Mouse (Mus musculus) heart, embryonic 10.5 days (tissue): Measurements from ENCODE around the gene Unc13a. TPM values are rescaled to one million over a fixed set of nuclear protein-coding genes. Genes with fewer than 3 reads are reported as not detected.

Experiments
- DNase-seq: peaks from one replicate; pipeline ENCODE4 v3.0.0-alpha.2; 2017; ENCODE audit warnings: low spot score
- H3K27ac ChIP-seq: fragments of 300-500 bp; sonication (generic); 2 replicates; pipeline ENCODE4 v1.5.1; 2016; ENCODE audit warnings: mild to moderate bottlenecking
- H3K27me3 ChIP-seq: fragments of 300-500 bp; sonication (generic); 2 replicates; pipeline ENCODE4 v1.6.1; 2016; ENCODE audit warnings: mild to moderate bottlenecking; ENCODE audit not compliant: poor library complexity, insufficient read depth, severe bottlenecking
- H3K36me3 ChIP-seq: fragments of 300-500 bp; sonication (generic); 2 replicates; pipeline ENCODE4 v1.6.1; 2016; ENCODE audit warnings: mild to moderate bottlenecking, moderate library complexity
- H3K4me1 ChIP-seq: fragments of 300-500 bp; sonication (generic); 2 replicates; pipeline ENCODE4 v1.6.1; 2016; ENCODE audit warnings: mild to moderate bottlenecking
- H3K4me3 ChIP-seq: fragments of 300-500 bp; sonication (generic); 2 replicates; pipeline ENCODE4 v1.5.1; 2016; ENCODE audit warnings: mild to moderate bottlenecking, moderate library complexity
- H3K9me3 ChIP-seq: fragments of 300-500 bp; sonication (generic); 2 replicates; pipeline ENCODE4 v1.6.1; 2016; ENCODE audit warnings: mild to moderate bottlenecking, moderate library complexity
- WGBS: fragments of 180-500 bp; shearing (Covaris S2); methylation state at CpG from one replicate; pipeline ENCODE4 v1.1.7; 2016; 5-methylcytosine and 5-hydroxymethylcytosine counted together
- polyA plus RNA-seq: library from polyadenylated mRNA; unstranded; fragments of >200 nt; fragmentation: Nextera tagmentation; extraction: Ambion mirVana; gene quantifications from 2 replicates; pipeline ENCODE4 v1.2.1, GENCODE M21; 2016

Unc13a gene
- polyA plus RNA-seq, 1 experiment from 2014 or later, result 0.48 TPM

DNA sequence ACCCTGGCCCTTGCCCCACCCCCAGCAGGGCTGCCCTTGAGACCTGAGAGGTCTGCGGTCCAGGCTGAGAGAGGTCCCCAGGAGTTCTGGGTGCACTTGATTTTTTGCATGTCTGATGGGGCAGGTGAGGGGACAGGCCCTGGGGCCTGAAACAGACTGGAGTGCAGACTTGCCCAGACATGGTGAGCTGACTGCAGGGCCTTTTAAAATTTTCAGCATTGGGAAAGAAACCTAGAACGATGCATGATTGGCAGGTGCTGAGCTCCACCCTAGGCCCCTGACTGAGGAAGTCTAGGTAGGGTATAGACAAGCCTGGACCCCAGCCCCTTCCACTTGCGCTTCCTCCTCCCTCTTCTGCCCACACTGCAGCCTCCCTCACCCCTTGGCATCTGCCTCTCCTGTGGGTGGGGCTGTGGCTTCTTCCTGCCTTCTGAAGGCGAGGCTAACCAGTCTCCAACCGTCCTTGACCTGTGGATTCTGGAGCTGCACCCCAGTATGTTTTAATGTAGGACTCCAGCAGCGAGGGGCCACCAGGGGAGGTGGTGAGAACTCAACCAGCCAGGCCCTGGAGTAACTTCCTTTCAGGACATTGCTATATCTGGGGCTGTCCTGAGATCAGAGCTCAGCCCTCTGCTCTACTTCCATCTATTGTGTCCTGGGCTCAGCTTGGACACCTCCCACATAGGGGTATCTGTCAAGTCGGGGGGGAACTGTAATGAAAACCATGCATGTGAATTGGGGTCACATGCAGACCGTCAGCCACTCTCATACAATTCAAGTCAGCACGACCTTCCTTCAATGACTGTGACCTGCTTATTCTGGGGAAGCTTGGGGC, 44.1 kb downstream of the Unc13a start:
- Histone ChIP-seq H3K36me3 (peaks cover 35% of the 10 kb centered on the region), H3K27me3 (peaks cover 30% of the 10 kb centered on the region), H3K4me3 (peak overlapping the region; percentile 8; the same call in 1 of the 2 replicates), H3K27ac (peak overlapping the region; percentile 87; the same call in 1 of the 2 replicates), H3K9me3 (peaks cover 17% of the 10 kb centered on the region), H3K4me1 (peaks cover 33% of the 10 kb centered on the region)
- WGBS, result 48% methylated on average over 9 of the region's 9 CpGs
- DNase-seq, result no peak

DNA sequence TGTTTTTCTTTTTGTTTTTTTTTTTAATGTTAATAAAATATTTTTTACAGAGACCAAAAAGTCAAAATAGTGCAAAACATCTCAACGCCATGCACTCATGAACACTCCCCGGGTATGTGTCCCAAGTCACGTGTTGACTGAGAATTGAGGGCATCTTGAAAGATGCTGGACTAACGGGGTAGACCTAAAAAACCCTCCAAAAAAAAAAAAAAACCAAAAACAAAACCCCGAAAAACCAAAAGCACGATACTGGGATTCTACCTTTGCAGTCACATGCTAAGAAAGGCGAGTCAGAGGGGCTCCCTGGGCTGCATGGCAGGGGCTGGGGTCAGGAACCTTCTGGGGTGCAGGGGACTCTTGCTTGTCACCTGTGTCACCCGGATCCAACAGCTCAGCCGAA, 44.8 kb downstream of the Unc13a start:
- no peak overlapping the region for H3K27ac ChIP-seq
- 81% methylated on average over 9 of the region's 9 CpGs for WGBS
- peaks cover 42% of the 10 kb centered on the region for H3K36me3 ChIP-seq

DNA sequence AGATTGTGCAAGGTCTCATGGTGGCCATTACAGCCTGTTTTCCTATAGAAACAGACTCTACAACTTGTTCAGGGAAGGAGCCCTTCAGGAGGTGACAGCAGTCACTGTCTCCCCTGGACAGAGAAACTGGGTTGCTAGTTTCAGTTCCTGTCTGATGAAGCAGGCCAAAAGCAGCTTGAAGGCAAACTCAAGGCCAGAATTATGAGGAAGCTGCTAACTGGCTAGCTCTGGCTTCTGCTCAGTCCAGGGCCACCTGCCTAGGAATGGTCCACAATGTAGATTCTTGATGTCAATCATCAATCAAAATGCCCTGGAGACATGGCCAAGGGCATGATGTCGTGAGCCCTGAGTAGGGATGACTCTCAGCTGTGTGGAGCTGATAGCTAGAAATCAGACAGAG, 46.5 kb downstream of the Unc13a start:
- DNase-seq, result no peak
- peaks cover 58% of the 10 kb centered on the region for H3K36me3 ChIP-seq

More for the DNA sequence above, 44.8 kb downstream of the Unc13a start:
- Histone ChIP-seq H3K4me1 (peaks cover 33% of the 10 kb centered on the region), H3K4me3 (no peak overlapping the region), H3K27me3 (peaks cover 23% of the 10 kb centered on the region), H3K9me3 (peaks cover 21% of the 10 kb centered on the region)
- DNase-seq, result no peak

DNA sequence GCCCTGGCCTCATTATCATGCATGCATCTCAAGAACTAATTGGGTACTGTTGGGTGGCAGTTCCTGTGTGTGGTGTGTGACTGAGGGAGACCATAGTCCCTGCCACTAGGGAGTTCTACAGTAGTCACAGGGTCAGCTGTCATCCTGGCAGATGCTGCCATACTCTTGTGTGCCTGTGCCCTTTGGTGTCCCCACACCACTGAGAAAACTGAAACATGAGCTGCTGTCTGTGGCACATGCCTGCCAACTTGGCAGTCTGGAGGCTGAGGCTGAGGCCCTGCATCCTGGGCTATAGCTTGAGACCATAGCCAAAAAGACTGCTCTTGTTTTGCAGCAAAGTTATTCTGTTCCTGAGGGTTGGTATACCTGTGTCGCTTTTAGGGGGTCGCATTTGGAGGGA, 51.8 kb downstream of the Unc13a start:
- H3K36me3 ChIP-seq, result peaks cover 97% of the 10 kb centered on the region
- H3K4me1 ChIP-seq, result no peaks in the 10 kb centered on the region
- 90% methylated on average over 2 of the region's 2 CpGs for WGBS
- H3K27ac ChIP-seq, result no peak overlapping the region
- H3K27me3 ChIP-seq, result no peaks in the 10 kb centered on the region
- no peak for DNase-seq
- H3K4me3 ChIP-seq, result no peak overlapping the region
- H3K9me3 ChIP-seq, result peaks cover 32% of the 10 kb centered on the region

More for the DNA sequence above, 46.5 kb downstream of the Unc13a start:
- Histone ChIP-seq H3K9me3 (peaks cover 32% of the 10 kb centered on the region), H3K4me1 (peaks cover 32% of the 10 kb centered on the region), H3K4me3 (no peak overlapping the region), H3K27ac (no peak overlapping the region), H3K27me3 (peaks cover 7% of the 10 kb centered on the region)
- 93% methylated on average over 1 of the region's 1 CpGs for WGBS

DNA sequence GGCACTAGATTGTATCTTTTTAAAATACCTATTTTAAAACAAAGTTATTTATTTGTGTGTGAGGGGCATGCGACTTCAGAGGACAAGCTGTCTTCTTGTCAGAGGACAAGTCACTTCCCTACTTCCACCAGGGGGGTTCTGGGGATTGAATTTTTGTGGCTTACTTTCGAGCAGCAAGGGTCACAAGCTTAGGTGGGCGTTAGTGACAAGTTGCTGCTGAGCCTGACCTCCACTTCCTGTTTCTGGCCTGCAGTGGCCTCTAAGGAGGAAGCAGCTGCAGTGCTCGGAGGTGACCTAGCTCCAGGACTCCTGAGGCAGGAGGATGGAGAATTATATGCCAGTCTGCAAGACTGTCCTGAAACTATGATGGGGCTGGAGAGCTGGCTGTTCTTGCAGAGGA, 58.1 kb downstream of the Unc13a start:
- no peak overlapping the region for H3K27ac ChIP-seq
- WGBS, result 55% methylated on average over 4 of the region's 4 CpGs

DNA sequence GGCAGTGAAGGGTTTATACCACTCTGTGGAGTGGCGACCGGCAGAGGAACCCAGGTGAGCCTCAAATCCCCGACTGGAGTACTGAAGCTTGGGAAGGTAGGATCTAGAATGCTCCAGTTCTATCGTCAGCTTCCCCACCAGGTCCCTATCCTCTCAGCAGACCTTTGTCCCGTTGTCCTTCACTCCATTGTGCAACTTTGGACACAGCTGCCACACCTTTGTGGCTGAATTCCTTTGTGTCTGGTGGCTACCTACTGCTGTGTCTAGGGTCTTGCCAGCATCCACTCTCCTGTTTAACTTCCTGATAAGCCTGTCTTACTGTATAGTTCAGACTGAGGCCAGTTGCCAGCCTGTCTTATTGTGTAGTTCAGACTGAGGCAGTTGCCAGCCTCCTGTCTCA, 59.4 kb downstream of the Unc13a start:
- Histone ChIP-seq H3K27ac (0 out of 2 replicates have a peak overlapping the region, but pooled peaks have one; percentile 94), H3K9me3 (no peaks in the 10 kb centered on the region), H3K4me1 (peaks cover 15% of the 10 kb centered on the region), H3K36me3 (peaks cover 41% of the 10 kb centered on the region), H3K4me3 (peak overlapping the region; percentile 75), H3K27me3 (no peaks in the 10 kb centered on the region)
- 49% methylated on average over 5 of the region's 5 CpGs for WGBS
- DNase-seq, result no peak

More for the DNA sequence above, 58.1 kb downstream of the Unc13a start:
- Histone ChIP-seq H3K36me3 (peaks cover 53% of the 10 kb centered on the region), H3K4me3 (no peak overlapping the region), H3K4me1 (peaks cover 15% of the 10 kb centered on the region), H3K27me3 (no peaks in the 10 kb centered on the region), H3K9me3 (no peaks in the 10 kb centered on the region)
- DNase-seq, result no peak

DNA sequence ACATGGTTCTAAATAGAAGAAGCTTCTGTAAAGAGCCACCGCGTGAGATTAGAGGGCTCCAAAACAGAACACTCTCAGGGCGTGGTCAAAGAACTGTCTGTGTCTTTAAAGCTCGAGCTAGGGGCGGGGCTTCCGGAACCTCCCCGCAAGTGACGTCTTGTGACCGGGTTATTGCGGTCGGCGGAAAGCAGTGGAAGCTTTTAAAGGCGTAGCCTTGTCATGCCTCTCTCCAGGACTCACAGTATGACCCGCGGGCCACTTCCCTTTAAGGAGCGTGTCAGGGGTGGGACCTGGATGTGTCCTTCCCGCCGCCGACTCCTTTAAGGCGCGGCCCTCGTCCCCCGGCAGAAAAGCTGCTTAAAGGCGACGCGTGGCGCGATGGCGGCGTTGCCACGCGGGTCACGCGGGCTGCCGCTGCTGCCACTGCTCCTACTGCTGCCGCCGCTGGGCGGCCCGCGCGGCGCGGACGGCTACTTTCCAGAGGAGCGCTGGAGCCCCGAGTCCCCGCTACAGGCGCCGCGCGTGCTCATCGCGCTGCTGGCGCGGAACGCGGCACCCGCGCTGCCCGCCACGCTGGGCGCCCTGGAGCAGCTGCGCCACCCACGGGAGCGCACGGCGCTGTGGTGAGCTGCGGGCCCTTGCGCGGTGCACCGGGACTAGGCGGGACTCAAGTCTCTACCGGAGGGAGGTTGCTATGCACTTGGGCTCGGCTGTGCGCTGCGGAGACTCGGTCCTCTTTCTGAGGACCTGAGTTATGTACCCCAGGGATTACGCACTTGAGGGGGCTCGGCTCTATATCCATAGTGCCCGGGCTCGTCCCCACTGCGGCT, 60.5 kb downstream of the Unc13a start, which contains the start of gene Colgalt1:
Colgalt1 (plus strand) TSS at position 177 of the 830 bp plus-strand sequence.
- Histone ChIP-seq H3K4me3 (peak within 1 kb of the TSS; percentile 75), H3K36me3 (peaks cover 30% of the 10 kb centered on the region), H3K27me3 (no peaks in the 10 kb centered on the region; the same call in 1 of the 2 replicates), H3K27ac (peak within 1 kb of the TSS; percentile 94), H3K9me3 (no peaks in the 10 kb centered on the region), H3K4me1 (peaks cover 15% of the 10 kb centered on the region)
- DNase-seq, result peak; percentile 99
- WGBS, result under 1% methylated on average over 82 of the region's 82 CpGs

DNA sequence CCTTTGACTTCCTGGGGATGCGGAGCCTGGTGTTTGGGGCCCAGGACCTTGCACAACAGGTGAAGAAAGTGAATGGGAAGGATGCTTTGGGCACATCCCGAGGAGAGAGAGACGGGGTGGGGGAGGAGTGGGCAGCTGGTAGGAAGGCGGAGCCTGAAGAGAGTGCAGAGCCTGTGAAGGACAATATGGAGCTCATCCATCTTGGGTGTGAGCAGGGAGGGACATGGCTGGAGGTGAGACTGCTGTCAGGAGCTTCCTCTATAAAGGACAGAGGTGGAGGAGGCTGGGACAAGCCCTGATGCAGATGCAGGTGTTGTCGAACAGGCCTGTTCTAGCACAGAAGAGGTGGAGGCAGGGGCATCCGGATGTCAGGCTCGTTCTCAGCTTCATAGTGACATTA, 67.5 kb downstream of the Unc13a start:
- Histone ChIP-seq H3K4me3 (no peak overlapping the region), H3K36me3 (peaks cover 11% of the 10 kb centered on the region; the same call in 1 of the 2 replicates), H3K27ac (no peak overlapping the region), H3K4me1 (peaks cover 18% of the 10 kb centered on the region), H3K9me3 (no peaks in the 10 kb centered on the region), H3K27me3 (peaks cover 66% of the 10 kb centered on the region)
- 55% methylated on average over 7 of the region's 7 CpGs for WGBS
- DNase-seq, result no peak

DNA sequence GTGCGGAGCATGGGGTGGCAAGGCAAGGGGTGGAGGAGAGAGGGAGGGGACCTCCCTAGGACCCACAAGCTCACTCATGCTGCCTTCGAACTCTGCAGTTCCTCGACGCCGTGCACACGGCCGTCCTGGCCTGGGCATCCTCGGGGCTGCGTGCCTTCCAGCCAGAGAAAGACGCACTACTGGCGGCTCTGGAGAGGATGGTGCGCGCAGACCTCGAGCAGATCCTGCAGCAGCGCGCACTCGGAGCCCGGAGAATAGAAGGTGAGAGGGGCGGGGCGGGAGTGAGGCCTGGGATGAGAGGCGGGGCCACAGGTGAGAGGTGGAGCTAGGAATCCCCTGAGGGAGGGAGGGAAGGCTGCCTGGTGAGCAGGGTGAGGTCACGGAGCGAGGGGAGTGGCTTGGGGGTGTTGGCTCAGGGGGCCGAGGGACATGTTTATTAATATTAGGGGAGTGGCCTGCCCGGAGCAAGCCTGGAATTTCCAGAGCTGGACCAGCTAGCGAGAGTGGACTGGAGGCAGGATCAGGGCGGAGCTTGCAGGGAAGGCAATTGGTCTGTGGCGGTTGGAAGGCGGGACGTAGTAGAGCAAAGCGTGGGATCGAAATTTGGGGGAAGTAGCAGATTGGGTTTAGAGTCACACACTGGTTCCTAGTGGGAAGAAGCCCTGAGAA, 68.8 kb downstream of the Unc13a start:
- H3K9me3 ChIP-seq, result no peaks in the 10 kb centered on the region
- WGBS, result under 1% methylated on average over 32 of the region's 32 CpGs
- peak overlapping the region; percentile 58 for H3K4me3 ChIP-seq
- H3K27me3 ChIP-seq, result peaks cover 77% of the 10 kb centered on the region
- H3K27ac ChIP-seq, result peak overlapping the region; percentile 24
- peak; percentile 89 for DNase-seq
- peaks cover 18% of the 10 kb centered on the region for H3K4me1 ChIP-seq
- peaks cover 13% of the 10 kb centered on the region; the same call in 1 of the 2 replicates for H3K36me3 ChIP-seq

DNA sequence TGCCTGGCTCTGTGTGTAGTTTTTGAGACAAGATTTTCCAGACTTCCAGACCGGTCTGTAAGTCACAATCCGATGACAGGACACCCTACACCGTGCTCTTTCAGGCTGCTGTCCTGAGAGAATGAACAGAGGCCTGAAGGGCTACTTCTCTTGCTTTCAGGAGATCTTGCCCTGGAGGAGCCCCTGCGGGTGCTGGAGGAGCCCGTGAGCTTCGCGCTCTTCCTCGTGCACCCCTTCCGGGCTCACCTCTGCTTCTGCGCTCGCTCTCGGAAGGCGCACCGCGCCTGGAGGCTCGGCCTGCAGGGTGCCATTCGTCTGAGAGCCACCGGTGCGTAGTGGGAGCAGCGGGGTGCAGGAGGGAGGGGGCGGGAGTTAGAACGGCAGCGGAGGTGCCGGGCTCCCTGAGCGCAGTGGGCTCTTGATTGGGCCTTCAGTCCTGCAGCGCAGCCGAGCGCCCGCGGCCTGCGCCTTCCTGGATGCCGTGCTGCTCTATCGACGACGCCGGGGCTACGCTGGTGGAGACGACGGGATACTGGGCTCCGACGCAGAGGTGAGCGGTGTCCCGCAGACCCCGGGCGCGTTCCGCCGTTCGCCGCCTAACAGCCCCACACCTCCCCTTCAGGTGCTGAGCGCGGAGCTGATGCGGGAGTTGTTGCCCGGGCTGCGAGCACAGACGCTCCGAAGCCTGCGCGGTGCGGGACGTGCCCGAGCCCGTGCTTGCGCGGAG, 69.5 kb downstream of the Unc13a start:
- peaks cover 18% of the 10 kb centered on the region for H3K4me1 ChIP-seq
- no peaks in the 10 kb centered on the region for H3K9me3 ChIP-seq
- H3K27ac ChIP-seq, result peak overlapping the region; percentile 24
- no peak for DNase-seq
- peaks cover 77% of the 10 kb centered on the region for H3K27me3 ChIP-seq
- H3K36me3 ChIP-seq, result peaks cover 13% of the 10 kb centered on the region; the same call in 1 of the 2 replicates
- peak overlapping the region; percentile 58 for H3K4me3 ChIP-seq
- 3% methylated on average over 65 of the region's 65 CpGs for WGBS

DNA sequence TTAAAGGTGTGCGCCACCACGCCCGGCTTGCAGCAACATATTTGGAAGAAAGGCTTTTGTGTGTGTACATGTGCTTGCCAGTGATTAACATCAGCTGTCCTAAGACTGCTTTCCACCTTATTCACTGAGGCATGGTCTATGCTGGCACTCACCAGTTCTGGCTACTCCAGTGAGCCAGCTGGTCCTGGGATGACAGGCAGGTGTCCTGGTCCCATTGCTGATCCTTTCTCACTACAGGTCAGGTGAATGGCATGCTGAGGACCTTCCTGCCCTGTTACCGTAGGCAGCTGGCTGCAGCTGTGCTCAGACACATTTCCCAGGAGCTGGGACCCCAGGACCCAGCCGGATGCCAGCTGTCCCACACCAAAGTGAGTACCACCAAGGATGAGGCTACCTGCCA, 72.7 kb downstream of the Unc13a start:
- WGBS, result 88% methylated on average over 5 of the region's 5 CpGs
- peaks cover 60% of the 10 kb centered on the region for H3K27me3 ChIP-seq
- H3K36me3 ChIP-seq, result peaks cover 22% of the 10 kb centered on the region; the same call in 1 of the 2 replicates
- DNase-seq, result no peak
- H3K9me3 ChIP-seq, result no peaks in the 10 kb centered on the region
- no peak overlapping the region for H3K27ac ChIP-seq
- no peak overlapping the region for H3K4me3 ChIP-seq
- peaks cover 30% of the 10 kb centered on the region for H3K4me1 ChIP-seq

DNA sequence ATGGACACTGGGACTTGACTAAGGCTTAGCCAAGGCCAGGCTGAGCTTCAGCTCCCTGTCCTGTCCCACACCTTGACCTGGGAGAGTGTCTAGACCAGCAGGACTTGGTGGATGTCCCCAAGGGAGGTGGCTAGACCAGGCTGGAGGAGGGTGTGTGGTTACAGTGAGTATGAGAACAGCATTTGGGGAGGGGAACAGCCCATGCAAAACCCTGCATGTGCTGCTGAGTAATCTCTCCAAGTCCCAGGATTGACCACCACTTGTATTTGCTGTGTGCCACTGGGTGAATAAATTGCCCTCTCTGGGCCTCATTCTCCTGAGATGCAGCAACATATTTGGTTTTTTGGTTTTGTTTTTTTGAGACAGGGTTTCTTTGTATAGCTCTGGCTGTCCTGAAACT, 73.2 kb downstream of the Unc13a start:
- Histone ChIP-seq H3K9me3 (no peaks in the 10 kb centered on the region), H3K36me3 (peaks cover 25% of the 10 kb centered on the region; the same call in 1 of the 2 replicates), H3K27ac (no peak overlapping the region), H3K4me3 (no peak overlapping the region), H3K4me1 (peaks cover 31% of the 10 kb centered on the region), H3K27me3 (peaks cover 55% of the 10 kb centered on the region)
- DNase-seq, result no peak
